Mouse (Mus musculus) layer of hippocampus, postnatal 25 days (tissue): ENCODE measurements around the gene 2010111I01Rik. TPM values are rescaled to one million over a fixed set of nuclear protein-coding genes. Genes with fewer than 3 reads are reported as not detected.
"Not testable (repeated sequence)": the region's sequence is repeated elsewhere in the genome, so short reads cannot be mapped to it uniquely, and the experiment has no call there.

ENCODE experiments used
- DNase-seq, 2 experiments: peaks; one replicate each; pipeline ENCODE4 v3.0.0; 2022; ENCODE audit warnings: mixed read lengths in 2 of 2, low spot score in 1 of 2; ENCODE audit errors: extremely low spot score in 1 of 2
- total RNA-seq, 2 experiments: library from RNA; stranded (reverse); gene quantifications; 2 replicates each; pipeline ENCODE4 v1.2.3; 2021

Gene 2010111I01Rik
- 10 to 100 TPM; 70.6 to 82.7 TPM for total RNA-seq

- DNase-seq = peak; percentile 98 to 99
Measured at GRCm38 (mm10) chr13:62964640-62965311, at the start of gene 2010111I01Rik. TSS of gene 2010111I01Rik (plus strand) at chr13:62964893.

DNA sequence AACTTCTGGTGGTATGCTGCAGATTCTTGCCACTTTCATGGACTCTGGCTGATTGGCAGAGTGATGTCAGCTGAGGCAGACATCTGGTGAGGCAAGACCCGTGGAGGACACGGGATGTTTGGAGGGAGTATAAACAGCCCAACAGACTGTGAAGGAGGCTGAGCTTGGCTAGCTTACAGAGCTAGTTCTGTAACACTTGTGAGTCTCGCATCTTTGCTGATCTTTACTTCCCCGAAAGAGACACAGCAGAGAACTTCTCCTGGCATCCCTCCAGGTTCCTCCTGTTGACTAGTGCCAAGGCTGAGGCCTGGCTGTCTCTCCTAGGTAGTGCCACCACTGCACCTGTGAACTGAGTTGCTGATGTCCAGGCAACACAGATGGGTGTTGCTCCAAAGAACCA, 48.0 kb upstream of the 2010111I01Rik start:
- DNase-seq = no peak

- DNase-seq = no peak
Measured at GRCm38 (mm10) chr13:62917416-62918110, 47.1 kb upstream of the 2010111I01Rik start.

DNA sequence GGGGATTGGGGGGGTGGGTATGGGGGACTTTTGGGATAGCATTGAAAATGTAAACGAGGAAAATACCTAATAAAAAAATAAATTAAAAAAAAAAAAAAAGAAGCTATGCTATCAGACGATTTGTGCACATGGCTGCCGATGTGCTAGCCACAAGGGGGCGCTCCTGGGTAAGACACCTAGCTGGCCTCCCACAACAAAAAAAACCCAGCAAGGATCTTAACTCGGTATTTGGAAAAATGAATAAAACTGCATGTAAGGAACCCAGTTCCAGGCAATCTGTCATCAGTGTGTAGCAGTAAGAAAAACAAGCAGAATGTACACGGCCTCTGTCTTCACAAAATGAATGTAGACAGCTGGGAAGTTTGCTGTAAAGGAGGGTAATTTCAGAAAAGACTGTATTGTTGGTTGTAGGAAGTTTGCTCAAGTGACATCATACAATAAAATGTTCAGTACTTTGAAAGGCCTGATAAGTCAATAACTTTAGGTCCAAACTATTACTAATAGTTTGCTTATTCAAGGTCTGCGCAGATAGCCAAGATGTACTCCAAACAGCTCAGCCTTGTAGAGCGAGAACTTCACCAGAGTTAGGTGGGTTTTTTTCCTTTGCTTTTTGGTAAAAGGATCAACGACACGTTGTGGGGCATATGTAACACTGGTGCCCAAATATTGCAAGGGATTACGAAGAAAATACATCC, 44.9 kb upstream of the 2010111I01Rik start:
- peak; percentile 76 to 96 for DNase-seq

DNA sequence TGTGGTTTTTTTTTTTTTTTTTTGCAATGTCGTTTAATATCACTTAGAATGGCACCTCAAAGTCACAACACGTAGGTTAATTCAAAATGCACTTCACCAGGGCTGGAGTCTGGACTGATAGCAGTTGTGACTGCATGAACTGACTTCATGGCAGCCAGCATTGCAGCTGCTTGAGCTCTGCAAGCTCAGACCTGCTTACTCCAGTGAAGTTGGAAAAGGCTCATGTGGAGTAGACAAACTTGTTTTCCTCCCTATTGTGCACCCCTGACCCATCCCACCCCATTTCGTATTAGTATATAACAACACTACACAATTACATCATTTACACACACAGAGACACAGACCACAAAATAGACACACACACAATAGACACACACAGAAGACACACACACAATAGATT, 42.0 kb upstream of the 2010111I01Rik start:
- DNase-seq = no peak

DNA sequence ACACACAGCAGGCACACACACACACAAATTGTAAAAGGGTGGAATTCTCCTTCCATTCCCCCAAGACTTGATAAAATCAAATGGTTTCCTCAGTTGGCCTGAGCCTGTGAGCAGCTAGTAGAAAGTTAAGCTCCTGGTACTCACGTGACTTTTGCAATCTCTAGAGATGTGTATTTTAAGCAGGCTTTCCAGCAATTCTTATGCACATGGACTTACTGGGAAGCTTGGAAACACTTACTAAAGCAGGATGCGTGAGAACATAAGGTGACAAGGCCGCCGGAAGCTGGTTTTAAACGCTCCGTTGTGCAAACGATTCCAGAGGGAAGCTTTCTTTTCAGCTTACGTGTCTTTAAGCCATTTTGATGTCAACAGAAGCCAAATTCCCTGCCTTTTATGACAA, 41.5 kb upstream of the 2010111I01Rik start:
- no peak for DNase-seq

GRCm38 (mm10) chr13:62926479-62926878, 38.2 kb upstream of the 2010111I01Rik start:
- DNase-seq = peak in 1 of 2 experiments; percentile 54

DNA sequence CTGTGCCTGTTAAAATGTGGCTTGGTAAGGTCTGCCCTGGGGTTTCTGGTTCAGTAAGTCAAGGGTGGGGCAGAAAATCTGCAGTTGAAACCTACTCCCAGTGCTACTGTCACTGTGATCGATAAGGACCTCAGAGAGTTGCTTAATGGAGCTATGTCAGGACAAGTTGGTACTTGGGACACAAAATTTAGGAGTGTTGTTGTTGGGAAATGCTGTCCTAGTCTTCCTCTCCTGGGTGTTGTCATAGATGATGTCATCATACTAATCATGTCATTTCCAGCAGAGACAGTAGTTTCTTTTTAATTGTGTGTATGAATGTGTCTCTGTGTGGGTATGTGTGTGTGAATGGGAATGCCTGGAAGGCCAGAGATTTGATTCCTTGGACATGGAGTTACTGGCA, 37.2 kb upstream of the 2010111I01Rik start:
- DNase-seq = no peak

DNA sequence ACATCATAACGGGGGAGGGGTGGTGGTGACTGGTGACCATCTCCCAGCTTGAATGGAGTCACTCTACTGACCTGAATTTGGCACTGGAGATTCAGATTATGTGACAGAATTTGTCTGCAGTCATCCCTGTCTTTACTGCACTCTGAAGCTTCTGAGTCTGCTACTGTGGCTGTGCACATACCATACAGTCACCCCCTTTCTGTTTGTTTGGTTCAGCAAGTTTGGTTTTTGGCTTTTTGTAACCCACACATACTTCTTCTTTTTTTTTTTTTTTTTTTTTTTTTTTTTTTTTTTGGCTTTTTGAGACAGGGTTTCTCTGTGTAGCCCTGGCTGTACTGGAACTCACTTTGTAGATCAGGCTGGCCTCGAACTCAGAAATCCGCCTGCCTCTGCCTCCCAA, 35.5 kb upstream of the 2010111I01Rik start:
- DNase-seq = not testable (repeated sequence)

GRCm38 (mm10) chr13:62929766-62930389, 34.8 kb upstream of the 2010111I01Rik start:
- DNase-seq = no peak

- no peak for DNase-seq
Measured at GRCm38 (mm10) chr13:62932452-62932851, 32.2 kb upstream of the 2010111I01Rik start.

- no peak for DNase-seq
Measured at GRCm38 (mm10) chr13:62939371-62939770, 25.3 kb upstream of the 2010111I01Rik start.

GRCm38 (mm10) chr13:62939797-62940196, 24.9 kb upstream of the 2010111I01Rik start:
- DNase-seq = no peak

DNA sequence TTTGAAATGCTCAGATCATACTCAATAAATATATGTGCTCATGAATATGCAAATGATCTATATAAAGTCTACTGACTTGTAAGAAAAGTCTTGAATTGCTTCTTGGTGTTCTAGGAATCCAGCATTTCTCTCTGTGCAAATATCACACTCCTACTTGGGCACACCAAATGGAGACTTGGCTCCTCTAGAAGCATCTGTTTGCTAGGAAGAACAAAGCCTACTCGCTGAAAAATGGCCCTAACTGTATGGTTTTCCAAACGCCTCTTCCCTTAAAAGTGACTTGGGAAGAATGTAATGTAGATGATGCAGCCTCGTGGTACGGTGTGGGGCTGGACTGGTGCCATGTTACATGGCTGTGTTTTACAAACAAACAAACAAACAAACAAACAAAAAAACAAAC, 24.0 kb upstream of the 2010111I01Rik start:
- no peak for DNase-seq

DNA sequence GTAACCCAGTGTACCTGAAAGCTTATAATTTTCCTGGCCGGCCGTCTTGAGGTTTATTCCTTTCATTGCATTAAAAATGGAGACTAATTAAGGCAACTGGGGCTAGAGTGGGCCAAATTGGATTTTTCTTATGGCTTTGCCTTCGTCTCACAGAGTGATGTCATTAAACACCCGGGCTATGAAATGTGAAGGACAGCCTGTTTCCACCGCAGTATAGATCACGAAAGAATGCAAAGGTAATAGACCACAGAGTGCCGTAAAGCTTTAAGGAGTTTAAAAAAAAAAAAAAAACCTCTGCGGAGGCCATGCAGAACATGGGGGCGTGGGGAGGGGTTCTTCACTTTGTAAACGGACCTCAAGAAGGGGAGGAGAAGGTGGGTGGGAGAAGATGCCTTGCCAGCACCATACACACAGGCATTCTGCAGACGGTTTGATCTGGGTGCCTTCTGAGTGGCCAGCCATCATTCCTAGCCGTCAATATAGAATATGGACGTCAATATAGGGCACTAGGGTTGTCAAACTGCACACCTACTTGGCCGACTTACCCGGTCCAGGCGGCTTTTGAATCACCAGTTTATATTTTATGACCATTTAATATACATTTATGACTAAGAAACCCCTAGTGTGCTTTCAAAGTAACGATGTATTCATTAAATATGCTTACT, 23.2 kb upstream of the 2010111I01Rik start:
- DNase-seq = no peak

GRCm38 (mm10) chr13:62943274-62943830, 21.3 kb upstream of the 2010111I01Rik start:
- DNase-seq = no peak

GRCm38 (mm10) chr13:62944109-62944508, 20.6 kb upstream of the 2010111I01Rik start:
- no peak for DNase-seq

- no peak for DNase-seq
Measured at GRCm38 (mm10) chr13:62949560-62950188, 15.0 kb upstream of the 2010111I01Rik start.

DNA sequence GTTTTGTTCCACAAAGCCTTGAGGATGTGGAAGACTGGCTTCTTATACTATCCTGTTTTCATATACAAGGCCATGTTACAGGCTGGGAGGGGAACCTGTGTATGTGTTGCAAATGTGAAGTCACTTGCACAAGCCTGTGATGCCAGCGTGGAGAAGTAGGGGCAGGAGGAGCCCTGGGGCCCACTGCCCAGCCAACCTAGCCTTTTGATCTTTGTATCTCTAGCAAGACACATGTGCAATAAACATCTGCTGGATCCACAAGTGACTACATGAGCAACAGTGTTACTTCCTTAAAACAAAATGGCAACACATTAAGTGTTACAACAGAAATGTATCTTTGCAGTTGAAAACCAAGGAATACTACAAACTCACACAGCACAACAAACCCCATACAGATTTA, 13.1 kb upstream of the 2010111I01Rik start:
- no peak for DNase-seq

DNA sequence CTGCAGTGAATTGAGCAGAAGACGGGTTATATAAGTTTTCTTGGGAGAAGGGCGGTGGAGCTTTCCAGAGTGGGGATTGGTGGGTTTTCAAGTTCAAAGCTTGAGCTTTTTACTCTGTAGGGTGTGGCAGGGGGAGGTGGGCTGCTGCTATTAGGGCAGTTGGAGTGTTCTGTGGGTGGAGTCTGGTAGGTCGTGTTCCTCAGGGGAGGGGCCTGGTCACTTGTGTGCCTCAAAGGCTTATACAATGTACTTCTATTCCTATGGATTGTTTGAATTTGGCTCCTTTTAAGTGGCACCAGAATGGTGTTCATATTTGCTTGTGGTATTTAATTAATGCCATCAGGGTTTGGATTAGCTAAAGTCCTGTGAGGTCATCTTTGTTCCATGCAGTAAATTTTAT, 12.6 kb upstream of the 2010111I01Rik start:
- DNase-seq = no peak
